Mouse (Mus musculus): ENCODE measurements around the gene Lca5. TPM values are rescaled to one million over a fixed set of nuclear protein-coding genes. Genes with fewer than 3 reads are reported as not detected.

The Lca5 gene
- polyA plus RNA-seq, 1 experiment from 2014 or later, result 1.0 TPM

DNA sequence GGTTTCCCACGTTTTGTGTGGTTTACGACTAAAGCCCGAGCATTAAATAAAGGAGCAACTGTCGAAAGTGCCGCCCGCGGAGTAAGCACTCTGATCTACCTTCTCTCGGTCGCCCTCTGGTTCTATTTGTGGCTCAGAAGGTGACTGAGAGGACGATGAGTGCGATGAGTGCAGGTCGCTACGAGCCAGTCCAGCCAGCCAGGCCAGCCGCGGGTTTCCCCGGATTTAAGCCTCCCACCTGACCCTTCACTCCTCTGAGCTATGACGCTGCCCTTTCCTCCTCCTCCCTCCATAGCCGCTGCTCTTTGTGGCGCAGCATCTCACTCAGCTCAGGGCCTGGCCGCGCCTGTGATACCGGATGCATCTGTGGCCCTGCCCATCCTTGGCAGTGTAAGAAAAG is 6.8 kb upstream of the Lca5 start:
- 1% methylated on average over 22 of the region's 22 CpGs for WGBS (ENCODE audit: insufficient replicate concordance)
- peaks cover 10% of the 10 kb centered on the region for H3K27me3 ChIP-seq (ENCODE audit: control insufficient read depth, insufficient read depth, low read depth, low read length)
- H3K9ac ChIP-seq (ENCODE audit: low read depth, low read length), result no peak overlapping the region
- H3K4me3 ChIP-seq (ENCODE audit: low read depth, low read length), result peak overlapping the region; percentile 40
- peak overlapping the region; percentile 51 for H3K4me2 ChIP-seq (ENCODE audit: low read depth, low read length)
- H3K9me3 ChIP-seq (replicated peaks; ENCODE audit: control insufficient read depth, low read length), result no peaks in the 10 kb centered on the region
- H3K36me3 ChIP-seq (ENCODE audit: control insufficient read depth, insufficient read depth), result no peaks in the 10 kb centered on the region
- ATAC-seq (ENCODE audit: low read depth), result no peak
- no peaks in the 10 kb centered on the region for H3K4me1 ChIP-seq (ENCODE audit: control insufficient read depth, low read depth, low read length)
- no peak overlapping the region for H3K27ac ChIP-seq (ENCODE audit: low read length)

DNA sequence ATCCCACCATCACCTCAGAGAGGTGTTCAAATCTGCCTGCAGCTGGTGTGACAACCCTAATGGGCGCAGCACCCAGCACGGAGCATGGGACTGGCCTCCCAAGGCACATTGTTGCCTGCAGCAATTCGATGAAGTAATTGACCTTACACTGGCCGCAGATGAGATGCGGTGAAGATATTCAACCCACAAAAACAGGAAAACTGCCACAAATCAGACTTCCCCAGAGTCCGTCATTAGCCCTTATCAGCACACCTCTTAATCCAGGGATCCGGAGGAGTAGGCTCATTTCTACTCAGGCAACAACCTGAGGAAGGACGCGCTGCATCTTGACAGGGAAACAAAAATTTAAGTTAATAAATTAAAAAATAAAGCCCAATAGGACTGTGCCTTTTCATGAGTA is 6.2 kb upstream of the Lca5 start:
- no peak overlapping the region for H3K9ac ChIP-seq (ENCODE audit: low read depth, low read length)
- ATAC-seq (ENCODE audit: low read depth), result no peak
- WGBS (ENCODE audit: insufficient replicate concordance), result 15% methylated on average over 9 of the region's 9 CpGs

DNA sequence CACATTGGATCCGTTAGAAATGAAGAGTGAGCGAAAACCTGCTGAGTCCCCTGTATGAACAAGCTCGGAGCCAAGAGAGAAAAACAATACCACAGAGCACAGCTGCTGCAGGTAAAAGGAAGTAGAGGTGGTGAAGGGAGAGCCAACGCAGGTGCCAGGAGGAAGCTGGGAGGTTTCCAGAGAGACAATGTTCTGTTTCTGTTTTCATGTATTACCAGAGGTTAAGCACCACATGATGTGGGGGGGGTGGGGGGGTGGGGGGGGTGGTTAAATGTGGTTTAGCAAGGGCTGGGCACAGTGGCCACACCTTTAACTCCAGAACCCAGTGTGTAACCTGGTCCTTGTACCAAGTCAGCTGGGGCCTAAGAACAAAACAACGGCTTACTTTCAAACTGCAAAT is 3.3 kb downstream of the Lca5 start:
- no peak overlapping the region for H3K9ac ChIP-seq (ENCODE audit: low read depth, low read length)
- H3K27ac ChIP-seq (ENCODE audit: low read length), result no peak overlapping the region
- no peaks in the 10 kb centered on the region for H3K36me3 ChIP-seq (ENCODE audit: control insufficient read depth, insufficient read depth)
- H3K9me3 ChIP-seq (replicated peaks; ENCODE audit: control insufficient read depth, low read length), result no peaks in the 10 kb centered on the region
- H3K27me3 ChIP-seq (ENCODE audit: control insufficient read depth, insufficient read depth, low read depth, low read length), result no peaks in the 10 kb centered on the region
- WGBS (ENCODE audit: insufficient replicate concordance), result 70% methylated on average over 5 of the region's 5 CpGs
- H3K4me3 ChIP-seq (ENCODE audit: low read depth, low read length), result no peak overlapping the region
- no peak for ATAC-seq (ENCODE audit: low read depth)
- H3K4me1 ChIP-seq (ENCODE audit: control insufficient read depth, low read depth, low read length), result peaks cover 3% of the 10 kb centered on the region; the same call in 1 of the 2 replicates
- H3K4me2 ChIP-seq (ENCODE audit: low read depth, low read length), result no peak overlapping the region

More for the DNA sequence above, 6.2 kb upstream of the Lca5 start:
- Histone ChIP-seq H3K4me3 (ENCODE audit: low read depth, low read length) (no peak overlapping the region), H3K9me3 (replicated peaks; ENCODE audit: control insufficient read depth, low read length) (no peaks in the 10 kb centered on the region), H3K27me3 (ENCODE audit: control insufficient read depth, insufficient read depth, low read depth, low read length) (peaks cover 10% of the 10 kb centered on the region), H3K4me2 (ENCODE audit: low read depth, low read length) (peak overlapping the region; percentile 51), H3K4me1 (ENCODE audit: control insufficient read depth, low read depth, low read length) (no peaks in the 10 kb centered on the region), H3K27ac (ENCODE audit: low read length) (no peak overlapping the region), H3K36me3 (ENCODE audit: control insufficient read depth, insufficient read depth) (no peaks in the 10 kb centered on the region)

DNA sequence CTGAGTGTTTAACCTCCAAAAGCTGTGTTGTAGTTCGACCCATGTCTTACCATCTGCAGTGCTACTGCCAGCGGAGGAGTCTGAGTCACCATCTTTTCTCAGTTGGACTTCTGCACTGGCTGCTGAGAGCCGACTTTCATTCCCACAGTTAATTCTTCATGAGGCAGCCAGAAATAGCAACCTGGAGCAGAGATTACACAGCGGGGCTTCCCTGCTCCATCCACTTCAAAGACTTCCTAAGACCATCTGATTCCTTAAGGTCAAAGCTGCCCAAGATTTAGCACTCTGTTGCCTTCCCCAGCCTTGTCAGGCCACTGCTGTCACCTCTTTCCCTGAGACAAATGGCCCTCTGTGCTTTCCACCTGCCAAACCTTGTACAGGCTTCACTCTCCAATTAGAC is 6.4 kb downstream of the Lca5 start:
- Histone ChIP-seq H3K4me1 (ENCODE audit: control insufficient read depth, low read depth, low read length) (no peaks in the 10 kb centered on the region), H3K4me3 (ENCODE audit: low read depth, low read length) (no peak overlapping the region), H3K36me3 (ENCODE audit: control insufficient read depth, insufficient read depth) (no peaks in the 10 kb centered on the region), H3K27ac (ENCODE audit: low read length) (no peak overlapping the region), H3K9me3 (replicated peaks; ENCODE audit: control insufficient read depth, low read length) (no peaks in the 10 kb centered on the region), H3K27me3 (ENCODE audit: control insufficient read depth, insufficient read depth, low read depth, low read length) (no peaks in the 10 kb centered on the region), H3K9ac (ENCODE audit: low read depth, low read length) (no peak overlapping the region), H3K4me2 (ENCODE audit: low read depth, low read length) (no peak overlapping the region)
- WGBS (ENCODE audit: insufficient replicate concordance), result 43% methylated on average over 4 of the region's 4 CpGs
- no peak for ATAC-seq (ENCODE audit: low read depth)

DNA sequence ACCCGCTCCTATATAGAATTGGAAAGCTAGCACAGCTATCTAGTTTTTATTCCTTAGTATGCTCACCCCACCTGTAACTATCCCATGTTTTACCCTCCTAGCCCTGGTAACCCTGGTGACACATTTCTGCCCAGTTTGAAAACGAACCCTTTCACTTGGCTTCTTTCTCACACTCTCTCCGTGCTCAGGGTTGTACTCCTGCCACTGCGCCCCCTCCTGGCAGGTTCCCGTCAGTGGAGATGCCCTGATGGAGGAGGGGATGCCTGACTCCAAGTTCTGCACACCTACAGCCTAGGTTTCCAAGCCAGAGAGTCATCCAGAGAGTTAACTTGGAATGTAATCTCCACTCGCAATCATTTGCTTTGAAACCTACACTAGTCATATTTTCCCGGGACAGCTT is 7.3 kb downstream of the Lca5 start:
- 41% methylated on average over 7 of the region's 7 CpGs for WGBS (ENCODE audit: insufficient replicate concordance)
- ATAC-seq (ENCODE audit: low read depth), result no peak
- no peaks in the 10 kb centered on the region for H3K4me1 ChIP-seq (ENCODE audit: control insufficient read depth, low read depth, low read length)
- no peak overlapping the region for H3K4me2 ChIP-seq (ENCODE audit: low read depth, low read length)
- no peak overlapping the region for H3K27ac ChIP-seq (ENCODE audit: low read length)
- H3K9me3 ChIP-seq (replicated peaks; ENCODE audit: control insufficient read depth, low read length), result no peaks in the 10 kb centered on the region
- no peaks in the 10 kb centered on the region for H3K36me3 ChIP-seq (ENCODE audit: control insufficient read depth, insufficient read depth)
- no peak overlapping the region for H3K9ac ChIP-seq (ENCODE audit: low read depth, low read length)
- H3K27me3 ChIP-seq (ENCODE audit: control insufficient read depth, insufficient read depth, low read depth, low read length), result no peaks in the 10 kb centered on the region
- no peak overlapping the region for H3K4me3 ChIP-seq (ENCODE audit: low read depth, low read length)

DNA sequence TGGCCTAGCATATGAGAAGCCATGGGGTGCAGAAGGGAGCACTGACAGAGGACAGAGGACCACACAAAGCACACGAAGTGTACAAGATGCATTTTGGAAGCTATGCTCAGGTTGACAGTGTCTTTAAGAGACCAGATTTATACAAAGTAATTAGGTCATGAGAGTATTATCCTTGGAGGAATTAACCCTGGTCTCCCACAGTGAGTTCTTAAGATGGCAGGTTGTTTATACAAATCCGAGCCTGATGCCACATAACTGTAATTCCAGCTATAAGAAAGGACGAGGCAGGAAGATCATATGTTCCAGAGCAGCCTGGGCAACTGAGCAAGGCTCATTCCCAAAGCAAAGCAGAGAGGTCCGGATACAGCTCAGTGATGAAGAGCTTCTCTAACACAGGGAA is 13.0 kb downstream of the Lca5 start:
- Histone ChIP-seq H3K36me3 (ENCODE audit: control insufficient read depth, insufficient read depth) (no peaks in the 10 kb centered on the region), H3K27ac (ENCODE audit: low read length) (no peak overlapping the region), H3K4me3 (ENCODE audit: low read depth, low read length) (no peak overlapping the region), H3K9me3 (replicated peaks; ENCODE audit: control insufficient read depth, low read length) (no peaks in the 10 kb centered on the region; the same call in 1 of the 2 replicates), H3K4me1 (ENCODE audit: control insufficient read depth, low read depth, low read length) (no peaks in the 10 kb centered on the region), H3K27me3 (ENCODE audit: control insufficient read depth, insufficient read depth, low read depth, low read length) (no peaks in the 10 kb centered on the region), H3K4me2 (ENCODE audit: low read depth, low read length) (no peak overlapping the region), H3K9ac (ENCODE audit: low read depth, low read length) (no peak overlapping the region)
- WGBS (ENCODE audit: insufficient replicate concordance), result 71% methylated on average over 4 of the region's 4 CpGs
- ATAC-seq (ENCODE audit: low read depth), result no peak

DNA sequence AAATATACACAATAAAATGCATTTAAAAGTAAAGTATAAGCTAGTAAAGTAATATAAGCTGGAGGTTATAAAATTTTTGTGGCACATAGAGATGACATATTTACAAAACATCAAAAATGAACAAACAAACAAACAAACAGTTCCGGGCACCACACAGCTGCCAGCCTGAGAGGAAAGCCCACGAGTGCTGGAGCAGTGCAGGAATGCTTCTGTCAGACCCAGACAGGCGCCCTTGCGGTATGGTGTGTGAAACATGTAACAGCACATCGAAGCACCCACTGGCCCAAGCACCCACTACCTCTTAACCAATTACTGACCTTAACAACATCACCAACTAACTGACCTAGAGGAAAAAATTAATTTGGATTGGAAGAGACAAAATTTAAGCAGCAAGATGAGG is 22.0 kb downstream of the Lca5 start:
- WGBS (ENCODE audit: insufficient replicate concordance), result 75% methylated on average over 5 of the region's 5 CpGs
- no peaks in the 10 kb centered on the region for H3K27me3 ChIP-seq (ENCODE audit: control insufficient read depth, insufficient read depth, low read depth, low read length)
- H3K27ac ChIP-seq (ENCODE audit: low read length), result no peak overlapping the region
- no peaks in the 10 kb centered on the region for H3K4me1 ChIP-seq (ENCODE audit: control insufficient read depth, low read depth, low read length)
- H3K36me3 ChIP-seq (ENCODE audit: control insufficient read depth, insufficient read depth), result no peaks in the 10 kb centered on the region
- H3K4me3 ChIP-seq (ENCODE audit: low read depth, low read length), result no peak overlapping the region
- no peak overlapping the region for H3K9ac ChIP-seq (ENCODE audit: low read depth, low read length)
- no peak overlapping the region for H3K4me2 ChIP-seq (ENCODE audit: low read depth, low read length)
- no peak for ATAC-seq (ENCODE audit: low read depth)
- no peaks in the 10 kb centered on the region for H3K9me3 ChIP-seq (replicated peaks; ENCODE audit: control insufficient read depth, low read length)

DNA sequence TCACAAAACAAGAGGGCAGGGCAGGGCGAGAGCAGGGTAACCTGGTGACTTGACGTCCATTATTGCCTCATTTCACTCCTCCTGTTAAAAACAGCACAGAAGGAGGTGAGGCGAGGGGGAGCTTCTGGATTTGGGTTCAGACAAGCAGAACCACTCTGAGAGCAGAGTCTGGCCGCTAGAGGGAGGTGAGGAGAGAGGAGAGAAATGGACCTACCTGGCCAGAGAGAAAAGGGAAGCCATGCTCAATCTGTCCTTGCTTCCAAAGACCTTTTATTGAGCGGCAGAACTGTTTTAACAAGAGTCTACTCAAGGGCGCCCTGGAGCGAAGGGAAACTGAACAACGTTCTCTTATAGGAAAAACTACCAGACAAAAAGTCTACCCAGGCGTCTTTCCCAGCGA is 27.9 kb downstream of the Lca5 start:
- Histone ChIP-seq H3K4me1 (ENCODE audit: control insufficient read depth, low read depth, low read length) (no peaks in the 10 kb centered on the region), H3K9me3 (replicated peaks; ENCODE audit: control insufficient read depth, low read length) (no peaks in the 10 kb centered on the region), H3K36me3 (ENCODE audit: control insufficient read depth, insufficient read depth) (no peaks in the 10 kb centered on the region), H3K4me2 (ENCODE audit: low read depth, low read length) (no peak overlapping the region), H3K4me3 (ENCODE audit: low read depth, low read length) (no peak overlapping the region), H3K27me3 (ENCODE audit: control insufficient read depth, insufficient read depth, low read depth, low read length) (no peaks in the 10 kb centered on the region), H3K9ac (ENCODE audit: low read depth, low read length) (no peak overlapping the region), H3K27ac (ENCODE audit: low read length) (no peak overlapping the region)
- no peak for ATAC-seq (ENCODE audit: low read depth)
- WGBS (ENCODE audit: insufficient replicate concordance), result 56% methylated on average over 10 of the region's 10 CpGs

DNA sequence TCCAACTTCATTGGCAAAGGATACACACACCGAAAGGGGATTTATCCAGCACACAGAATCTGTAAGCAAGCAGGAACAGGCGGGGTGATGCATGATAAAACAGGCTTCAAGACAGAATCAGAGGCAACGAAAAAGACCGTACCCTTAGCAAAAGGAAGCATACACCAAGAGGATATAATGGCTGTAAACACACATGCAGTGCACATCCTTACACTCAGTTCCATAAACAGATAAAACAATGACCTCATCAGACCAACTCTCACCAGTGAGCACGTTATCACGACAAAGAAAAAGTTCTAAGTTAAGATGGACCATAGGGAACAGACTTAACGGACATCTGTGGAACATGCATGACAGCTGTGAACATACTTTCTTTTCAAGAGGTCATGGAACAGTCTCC is 35.8 kb downstream of the Lca5 start:
- Histone ChIP-seq H3K4me2 (ENCODE audit: low read depth, low read length) (no peak overlapping the region), H3K27ac (ENCODE audit: low read length) (no peak overlapping the region), H3K4me3 (ENCODE audit: low read depth, low read length) (no peak overlapping the region), H3K4me1 (ENCODE audit: control insufficient read depth, low read depth, low read length) (no peaks in the 10 kb centered on the region), H3K9me3 (replicated peaks; ENCODE audit: control insufficient read depth, low read length) (no peaks in the 10 kb centered on the region), H3K36me3 (ENCODE audit: control insufficient read depth, insufficient read depth) (no peaks in the 10 kb centered on the region), H3K9ac (ENCODE audit: low read depth, low read length) (no peak overlapping the region), H3K27me3 (ENCODE audit: control insufficient read depth, insufficient read depth, low read depth, low read length) (no peaks in the 10 kb centered on the region)
- no peak for ATAC-seq (ENCODE audit: low read depth)
- WGBS (ENCODE audit: insufficient replicate concordance), result 62% methylated on average over 7 of the region's 7 CpGs

DNA sequence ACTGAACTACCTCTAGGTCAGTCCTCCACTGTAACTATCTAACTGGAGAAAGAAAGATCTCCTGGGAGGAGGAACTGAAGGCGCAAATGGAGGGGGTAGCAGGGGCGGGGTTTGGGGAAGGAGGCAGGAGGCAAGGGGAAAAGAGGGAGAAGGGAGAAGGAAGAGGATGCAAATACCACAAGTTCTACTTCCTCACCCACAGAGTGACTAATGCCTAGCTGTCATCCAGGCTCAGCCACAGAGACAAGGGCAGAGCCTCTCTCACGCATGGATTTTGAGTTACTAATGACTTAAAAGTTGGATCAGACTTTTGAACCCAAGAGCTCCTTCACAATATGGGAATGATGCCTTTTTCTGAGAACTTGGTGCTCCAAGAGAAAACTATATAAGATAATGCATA is 40.1 kb downstream of the Lca5 start:
- Histone ChIP-seq H3K4me2 (ENCODE audit: low read depth, low read length) (no peak overlapping the region), H3K9me3 (replicated peaks; ENCODE audit: control insufficient read depth, low read length) (no peaks in the 10 kb centered on the region), H3K4me3 (ENCODE audit: low read depth, low read length) (no peak overlapping the region), H3K27ac (ENCODE audit: low read length) (no peak overlapping the region), H3K36me3 (ENCODE audit: control insufficient read depth, insufficient read depth) (no peaks in the 10 kb centered on the region), H3K4me1 (ENCODE audit: control insufficient read depth, low read depth, low read length) (no peaks in the 10 kb centered on the region), H3K9ac (ENCODE audit: low read depth, low read length) (no peak overlapping the region), H3K27me3 (ENCODE audit: control insufficient read depth, insufficient read depth, low read depth, low read length) (no peaks in the 10 kb centered on the region)
- 20% methylated on average over 3 of the region's 3 CpGs for whole genome bisulfite sequencing (ENCODE audit: insufficient replicate concordance)
- no peak for ATAC-seq (ENCODE audit: low read depth)

Measured in liver, embryonic 16.5 days (tissue).